Mouse (Mus musculus) hindbrain, postnatal 0 days (tissue): ENCODE results near the gene Irf4. TPM values are rescaled to one million over a fixed set of nuclear protein-coding genes. Genes with fewer than 3 reads are reported as not detected.

Experiments
- ATAC-seq: fragments of 200-750 bp; cut with Nextera tagmentation; 2 replicates; pipeline ENCODE4 v1.8.0; 2017; ENCODE audit warnings: mild to moderate bottlenecking, moderate TSS enrichment, moderate library complexity
- DNase-seq: peaks from one replicate; pipeline ENCODE4 v3.0.0-alpha.2; 2015; ENCODE audit warnings: low spot score
- H3K27ac ChIP-seq: fragments of 300-500 bp; sonication (generic); 2 replicates; pipeline ENCODE4 v1.5.1; 2014; ENCODE audit warnings: mild to moderate bottlenecking
- H3K27me3 ChIP-seq: fragments of 300-500 bp; sonication (generic); 2 replicates; pipeline ENCODE4 v1.6.1; 2014; ENCODE audit warnings: low read length, mixed read lengths; ENCODE audit not compliant: insufficient read depth
- H3K36me3 ChIP-seq: fragments of 300-500 bp; sonication (generic); 2 replicates; pipeline ENCODE4 v1.6.1; 2014; ENCODE audit warnings: low read length, mixed read lengths; ENCODE audit not compliant: insufficient read depth
- H3K4me1 ChIP-seq: fragments of 300-500 bp; sonication (generic); 2 replicates; pipeline ENCODE4 v1.6.1; 2014; ENCODE audit warnings: antibody characterized with exemption, low read length, mixed read lengths; ENCODE audit not compliant: insufficient read depth
- H3K4me2 ChIP-seq: fragments of 300-500 bp; sonication (generic); 2 replicates; pipeline ENCODE4 v1.6.1; 2014; ENCODE audit warnings: low read depth, mild to moderate bottlenecking, low read length, moderate library complexity, mixed read lengths
- H3K4me3 ChIP-seq: fragments of 300-500 bp; sonication (generic); 2 replicates; pipeline ENCODE4 v1.5.1; 2014; ENCODE audit warnings: low read length
- H3K9ac ChIP-seq: fragments of 300-500 bp; sonication (generic); replicated peaks from 2 replicates; pipeline ENCODE4 v1.6.1; 2014; ENCODE audit warnings: mild to moderate bottlenecking, low read length, moderate library complexity, mixed read lengths
- H3K9me3 ChIP-seq: fragments of 300-500 bp; sonication (generic); 2 replicates; pipeline ENCODE4 v1.6.1; 2016; ENCODE audit warnings: low read length, mixed read lengths
- CTCF ChIP-seq: IDR thresholded peaks from 2 replicates; pipeline ENCODE4 v1.5.1; 2016; ENCODE audit warnings: antibody characterized with exemption, control low read depth, low read depth
- WGBS: fragments of 180-500 bp; shearing (Covaris S2); extraction: QIAGEN DNeasy Blood & Tissue Kit; methylation state at CpG from one replicate; pipeline ENCODE4 v1.1.7; 2014; 5-methylcytosine and 5-hydroxymethylcytosine counted together
- polyA plus RNA-seq: library from polyadenylated mRNA; unstranded; fragments of >200 nt; fragmentation: Nextera tagmentation; extraction: Ambion mirVana; gene quantifications from 2 replicates; pipeline ENCODE4 v1.2.1, GENCODE M21; 2015
- total RNA-seq: library from RNA; depleted of rRNA; stranded (reverse); fragments of >200 nt; gene quantifications from 2 replicates; pipeline ENCODE4 v1.2.3, GENCODE M21; 2014

Irf4 gene
- total and polyA plus RNA-seq, 2 experiments from 2014 or later, result 0.06 TPM; not detected in 1

DNA sequence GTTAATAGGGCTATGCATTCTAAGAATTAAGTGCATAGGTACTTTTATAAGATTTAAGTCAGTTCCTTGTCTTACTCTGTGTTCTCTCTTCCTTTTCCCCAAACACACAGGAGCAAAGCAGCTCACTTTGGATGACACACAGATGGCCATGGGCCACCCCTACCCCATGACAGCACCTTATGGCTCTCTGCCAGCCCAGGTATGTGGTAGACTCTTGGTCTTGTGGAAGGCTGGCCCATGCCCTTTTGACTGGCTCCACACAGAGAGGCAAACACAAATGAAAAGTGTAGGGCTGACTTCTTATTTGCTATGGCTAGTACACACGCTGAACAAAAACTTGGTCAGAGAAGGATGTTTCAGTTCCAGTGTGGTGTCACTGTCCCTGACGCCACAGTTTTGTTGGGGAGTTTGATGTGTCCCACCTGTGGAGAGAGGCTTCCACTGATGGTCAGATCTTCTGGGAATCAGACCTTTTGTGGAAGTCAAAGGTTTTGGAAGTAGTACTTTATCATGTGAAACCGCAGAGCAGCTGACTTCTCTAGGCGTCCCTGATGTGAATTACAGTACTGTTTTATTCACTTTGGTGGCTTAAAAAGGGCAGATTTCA is 3.7 kb downstream of the Irf4 start:
- no peak overlapping the region for H3K9ac ChIP-seq
- 86% methylated on average over 4 of the region's 4 CpGs for WGBS
- H3K27me3 ChIP-seq, result peaks cover 45% of the 10 kb centered on the region
- H3K4me2 ChIP-seq, result no peak overlapping the region
- peaks cover 18% of the 10 kb centered on the region for H3K4me1 ChIP-seq
- no peak overlapping the region for H3K4me3 ChIP-seq
- no peak for TF ChIP-seq CTCF
- no peak for ATAC-seq
- DNase-seq, result no peak
- no peaks in the 10 kb centered on the region for H3K36me3 ChIP-seq
- H3K9me3 ChIP-seq, result no peaks in the 10 kb centered on the region
- no peak overlapping the region for H3K27ac ChIP-seq

DNA sequence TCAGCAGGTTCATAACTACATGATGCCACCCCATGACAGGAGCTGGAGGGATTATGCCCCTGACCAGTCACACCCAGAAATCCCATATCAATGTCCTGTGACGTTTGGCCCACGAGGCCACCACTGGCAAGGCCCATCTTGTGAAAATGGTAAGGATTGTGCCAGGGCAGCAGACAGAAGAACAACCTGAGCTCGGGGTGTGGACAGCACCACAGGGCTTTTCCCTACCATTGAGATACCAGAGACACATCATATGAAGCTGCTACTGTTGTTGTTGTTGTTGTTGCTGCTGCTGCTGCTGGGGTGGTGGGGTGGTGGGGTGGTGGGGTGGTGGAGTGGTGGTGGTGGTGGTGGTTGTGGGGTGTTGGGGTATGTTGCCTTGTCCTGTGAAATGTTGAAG is 4.4 kb downstream of the Irf4 start:
- Histone ChIP-seq H3K27ac (no peak overlapping the region), H3K4me3 (no peak overlapping the region), H3K9me3 (no peaks in the 10 kb centered on the region), H3K36me3 (no peaks in the 10 kb centered on the region), H3K4me2 (no peak overlapping the region), H3K27me3 (peaks cover 38% of the 10 kb centered on the region), H3K9ac (no peak overlapping the region), H3K4me1 (peaks cover 18% of the 10 kb centered on the region)
- WGBS, result 74% methylated on average over 3 of the region's 3 CpGs
- ATAC-seq (no peak), DNase-seq (no peak)
- no peak for TF ChIP-seq CTCF

DNA sequence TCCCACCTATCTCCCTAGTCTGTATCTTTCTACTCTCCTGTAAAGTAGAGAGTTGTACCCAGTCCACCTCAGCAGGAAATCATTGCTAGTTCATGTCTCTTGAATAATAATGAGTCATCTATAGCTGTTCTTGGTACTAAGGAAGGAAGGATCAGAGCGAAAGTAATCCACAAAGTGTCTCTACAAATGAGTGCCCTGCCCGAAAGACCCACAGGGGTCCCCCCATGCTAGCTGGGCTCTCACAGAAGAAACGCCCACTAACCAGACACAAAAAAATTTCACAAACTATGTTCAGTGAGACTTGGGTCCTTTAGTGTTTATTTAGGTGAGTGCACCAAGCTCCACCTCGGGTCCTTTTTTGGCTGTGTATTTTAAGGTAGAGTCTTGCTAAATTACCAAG is 5.0 kb downstream of the Irf4 start:
- Histone ChIP-seq H3K9me3 (no peaks in the 10 kb centered on the region), H3K4me2 (no peak overlapping the region), H3K4me3 (no peak overlapping the region), H3K4me1 (peaks cover 14% of the 10 kb centered on the region), H3K27ac (no peak overlapping the region), H3K9ac (no peak overlapping the region), H3K27me3 (peaks cover 34% of the 10 kb centered on the region), H3K36me3 (no peaks in the 10 kb centered on the region)
- no peak for ATAC-seq
- WGBS, result 82% methylated on average over 4 of the region's 4 CpGs
- no peak for DNase-seq
- TF ChIP-seq CTCF, result no peak

DNA sequence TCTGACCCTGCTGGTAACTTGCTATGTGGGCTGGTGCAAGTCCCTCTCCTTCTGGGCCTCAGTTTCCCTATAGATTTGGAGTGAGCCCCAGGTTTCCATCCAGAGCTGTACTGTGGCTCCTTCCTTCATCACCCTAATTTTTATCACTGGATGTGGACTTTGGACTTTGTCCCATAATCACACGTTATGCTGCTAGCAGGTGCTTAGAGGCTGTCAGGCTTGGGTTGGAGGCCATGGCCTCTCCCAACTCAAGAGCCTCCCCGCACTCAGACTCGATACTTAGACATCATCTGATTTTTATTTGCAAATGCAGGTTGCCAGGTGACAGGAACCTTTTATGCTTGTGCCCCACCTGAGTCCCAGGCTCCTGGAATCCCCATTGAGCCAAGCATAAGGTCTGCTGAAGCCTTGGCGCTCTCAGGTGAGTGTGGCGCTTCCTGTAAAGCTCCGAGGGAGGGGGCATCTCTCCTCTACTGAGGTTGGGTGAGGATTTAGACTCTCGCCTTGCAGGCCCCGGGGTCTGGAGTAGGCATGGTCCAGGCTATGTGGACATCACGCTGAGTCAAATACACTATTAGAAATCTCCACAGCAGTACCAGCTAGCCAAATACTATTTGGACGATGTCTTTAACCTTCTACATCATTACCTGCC is 5.9 kb downstream of the Irf4 start:
- Histone ChIP-seq H3K9ac (no peak overlapping the region), H3K27ac (no peak overlapping the region), H3K4me2 (no peak overlapping the region), H3K27me3 (peaks cover 25% of the 10 kb centered on the region), H3K36me3 (no peaks in the 10 kb centered on the region), H3K4me1 (peaks cover 9% of the 10 kb centered on the region), H3K9me3 (no peaks in the 10 kb centered on the region), H3K4me3 (no peak overlapping the region)
- ATAC-seq, result peak; percentile 13; the same call in 1 of the 2 replicates
- 87% methylated on average over 10 of the region's 10 CpGs for WGBS
- no peak for DNase-seq
- TF ChIP-seq CTCF, result no peak

DNA sequence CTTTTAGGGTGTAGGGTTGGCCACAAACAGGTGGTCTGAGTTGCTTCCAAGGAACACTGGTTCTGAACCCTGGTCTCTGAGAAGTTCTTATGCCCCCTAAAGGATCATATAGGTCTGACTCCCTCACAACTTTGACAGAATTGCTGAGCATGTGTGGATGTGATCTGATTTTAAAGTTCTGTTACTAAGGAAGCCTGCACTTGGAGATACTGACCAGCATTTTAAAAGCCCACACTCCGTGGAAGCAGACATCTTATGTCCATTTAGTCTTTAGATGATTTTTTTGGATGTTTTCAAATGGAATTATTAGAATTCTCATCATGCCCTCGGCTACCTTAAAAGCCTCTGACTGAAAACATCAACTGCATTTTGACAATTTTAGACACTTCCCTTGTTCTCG is 6.6 kb downstream of the Irf4 start:
- Histone ChIP-seq H3K9me3 (no peaks in the 10 kb centered on the region), H3K4me1 (peaks cover 4% of the 10 kb centered on the region; the same call in 1 of the 2 replicates), H3K9ac (no peak overlapping the region), H3K4me3 (no peak overlapping the region), H3K27ac (no peak overlapping the region), H3K27me3 (peaks cover 20% of the 10 kb centered on the region), H3K36me3 (no peaks in the 10 kb centered on the region), H3K4me2 (no peak overlapping the region)
- WGBS, result 77% methylated on average over 3 of the region's 3 CpGs
- DNase-seq, result peak; percentile 10
- TF ChIP-seq CTCF, result no peak
- ATAC-seq, result peak; percentile 21; the same call in 1 of the 2 replicates

DNA sequence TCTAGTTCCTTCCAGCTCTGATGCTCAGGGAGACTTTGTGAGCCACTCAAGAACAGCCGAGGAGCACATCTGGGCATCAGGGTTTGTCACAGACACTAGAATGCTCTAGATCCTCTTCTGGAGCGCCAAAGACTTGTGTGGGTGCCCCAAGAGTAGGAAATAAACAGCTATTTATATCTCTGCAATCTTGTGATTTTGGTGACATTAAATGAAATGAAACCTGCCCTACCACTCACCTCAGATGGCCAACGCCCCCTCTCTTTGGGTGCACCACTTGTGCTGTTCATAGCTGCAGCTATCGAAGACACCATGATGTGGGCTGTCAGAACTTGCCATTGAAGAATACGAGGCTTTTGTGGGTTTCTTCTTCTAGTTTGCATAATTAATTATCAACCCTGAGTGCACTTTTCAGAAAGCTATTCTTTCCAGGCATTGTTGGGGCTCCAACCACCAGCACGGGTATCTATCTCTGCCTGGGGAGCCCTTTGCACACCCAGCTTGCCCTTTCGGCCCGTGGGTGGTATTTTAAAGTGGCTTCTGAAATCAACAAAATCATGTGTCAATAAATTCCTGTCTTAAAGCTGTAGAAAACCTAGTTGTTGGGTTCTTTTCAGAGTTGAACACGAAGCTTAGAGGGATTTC is 7.1 kb downstream of the Irf4 start:
- Histone ChIP-seq H3K27me3 (peaks cover 15% of the 10 kb centered on the region), H3K9me3 (no peaks in the 10 kb centered on the region), H3K27ac (no peak overlapping the region), H3K4me3 (no peak overlapping the region), H3K4me1 (no peaks in the 10 kb centered on the region), H3K36me3 (no peaks in the 10 kb centered on the region), H3K9ac (no peak overlapping the region), H3K4me2 (no peak overlapping the region)
- TF ChIP-seq CTCF, result no peak
- WGBS, result 66% methylated on average over 9 of the region's 9 CpGs
- DNase-seq, result no peak
- ATAC-seq, result no peak
